Mouse (Mus musculus) spleen, adult 2 months (tissue): Measurements from ENCODE around the gene Prelp.

Source experiments
- CTCF ChIP-seq: fragments of 200-500 bp; IDR thresholded peaks from 2 replicates; pipeline ENCODE4 v1.5.1; 2011; ENCODE audit warnings: mild to moderate bottlenecking, inconsistent platforms; ENCODE audit not compliant: insufficient read depth, insufficient read length, insufficient replicate concordance; ENCODE audit errors: extremely low read depth
- POLR2A ChIP-seq: fragments of 200-500 bp; IDR thresholded peaks from 2 replicates; pipeline ENCODE4 v1.6.1; 2011; ENCODE audit warnings: low read depth, low read length, inconsistent platforms

DNA sequence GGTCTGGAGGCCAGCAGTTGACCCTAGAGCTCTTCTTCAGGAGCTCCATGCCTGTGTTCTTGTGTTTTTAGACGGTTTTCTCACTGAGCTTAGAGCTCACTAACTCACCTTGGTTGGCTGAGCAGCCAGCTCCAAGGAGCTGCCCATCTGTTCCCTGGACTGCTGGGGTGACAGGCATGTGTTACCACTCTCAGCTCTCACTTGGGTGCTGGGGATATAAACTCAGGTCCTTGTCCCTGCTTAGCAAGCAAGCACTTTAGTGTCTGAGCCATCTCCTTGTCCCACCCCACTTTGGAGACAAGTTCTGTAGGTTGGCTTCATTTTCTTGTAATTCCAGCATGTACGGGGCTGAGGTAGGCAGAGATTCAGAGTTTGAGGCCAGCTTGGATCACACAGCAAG, 52.0 kb downstream of the Prelp start:
- TF ChIP-seq CTCF = no peak
- no peak for TF ChIP-seq POLR2A
